Mouse (Mus musculus) erythroid progenitor cell, adult 5-6 weeks (primary cell): Measurements from ENCODE around the gene Arhgef16. TPM values are rescaled to one million over a fixed set of nuclear protein-coding genes. Genes with fewer than 3 reads are reported as not detected.

Experiments
- ATAC-seq: replicated peaks from 2 replicates; pipeline ENCODE4 v1.8.0; 2016; ENCODE audit warnings: moderate number of reproducible peaks, mild to moderate bottlenecking, moderate TSS enrichment, inconsistent platforms; ENCODE audit not compliant: poor library complexity, low FRiP score, severe bottlenecking
- total RNA-seq, 2 experiments: library from RNA; stranded (forward) in 1 of 2; stranded (reverse) in 1 of 2; fragments of 150-400 nt in 1 of 2; fragments of 186-747, 209-891 nt in 1 of 2; gene quantifications; 2 replicates each; pipeline versions ENCODE4 v1.2.3 to v1.2.4; 2015 to 2017; ENCODE audit warnings: low replicate concordance in 2 of 2

The Arhgef16 gene
- total RNA-seq, 2 experiments from 2014 or later: not detected

GRCm38 (mm10) chr4:154236893-154237292 is 64.6 kb downstream of the Arhgef16 start:
- ATAC-seq: no peak

GRCm38 (mm10) chr4:154236001-154236400 is 65.5 kb downstream of the Arhgef16 start:
- no peak for ATAC-seq

DNA sequence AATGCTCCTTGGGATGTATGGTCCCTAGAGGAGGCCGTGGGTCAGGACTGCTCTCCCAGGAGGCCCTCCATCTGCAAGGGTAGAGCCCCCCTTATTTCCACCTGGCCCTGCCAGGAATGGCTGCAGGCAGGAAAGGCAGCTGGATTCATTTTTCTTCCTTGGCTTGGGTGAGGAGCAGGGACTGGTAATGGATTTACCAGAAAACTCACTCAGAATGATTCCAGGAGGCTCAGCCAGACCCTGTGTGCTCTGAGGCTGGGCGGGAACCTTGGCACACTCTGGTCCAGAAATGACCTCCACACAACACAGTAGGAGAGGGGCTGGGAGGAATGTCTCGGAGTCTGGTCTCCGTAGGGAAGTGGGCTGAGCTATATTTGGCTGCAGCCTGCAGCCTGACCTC is 69.2 kb downstream of the Arhgef16 start:
- ATAC-seq: no peak

GRCm38 (mm10) chr4:154231380-154231779 is 70.1 kb downstream of the Arhgef16 start:
- no peak for ATAC-seq

GRCm38 (mm10) chr4:154229569-154229968 is 71.9 kb downstream of the Arhgef16 start:
- ATAC-seq: no peak

Other genes starting within 250 kb of the Arhgef16 start
- gene Trp73, start 161.5 kb downstream of the Arhgef16 start, total RNA-seq (2015; ENCODE audit: low replicate concordance): not detected in 2 replicates
- gene Trp73, start 161.5 kb downstream of the Arhgef16 start, total RNA-seq (2017; ENCODE audit: low replicate concordance): not detected in 2 replicates
- 13.0 and 17.7 TPM in 2 replicates for gene Wrap73, start 159.3 kb downstream of the Arhgef16 start, total RNA-seq (2015; ENCODE audit: low replicate concordance)
- 3.2 and 9.4 TPM in 2 replicates for gene Wrap73, start 159.3 kb downstream of the Arhgef16 start, total RNA-seq (2017; ENCODE audit: low replicate concordance)
- 101 and 141 TPM in 2 replicates for gene Tprgl, start 141.0 kb downstream of the Arhgef16 start, total RNA-seq (2015; ENCODE audit: low replicate concordance)
- 113 and 126 TPM in 2 replicates for gene Tprgl, start 141.0 kb downstream of the Arhgef16 start, total RNA-seq (2017; ENCODE audit: low replicate concordance)
- gene Megf6, start 130.9 kb downstream of the Arhgef16 start, total RNA-seq (2015; ENCODE audit: low replicate concordance): not detected in 2 replicates
- not detected in 2 replicates for gene Megf6, start 130.9 kb downstream of the Arhgef16 start, total RNA-seq (2017; ENCODE audit: low replicate concordance)
- gene B230104I21Rik, start 34.5 kb upstream of the Arhgef16 start, total RNA-seq (2015; ENCODE audit: low replicate concordance): not detected in 2 replicates
- not detected in 2 replicates for gene B230104I21Rik, start 34.5 kb upstream of the Arhgef16 start, total RNA-seq (2017; ENCODE audit: low replicate concordance)